Mouse (Mus musculus) embryonic facial prominence, embryonic 11.5 days (tissue): ENCODE results near the gene Abhd16a. TPM values are rescaled to one million over a fixed set of nuclear protein-coding genes. Genes with fewer than 3 reads are reported as not detected.

Experiments
- ATAC-seq: fragments of 200-750 bp; cut with Nextera tagmentation; replicated peaks from 2 replicates; pipeline ENCODE4 v1.8.0; 2017; ENCODE audit warnings: low read depth; ENCODE audit not compliant: insufficient number of reproducible peaks, low FRiP score, low TSS enrichment
- DNase-seq: peaks from one replicate; pipeline ENCODE4 v3.0.0-alpha.2; 2015; ENCODE audit warnings: low spot score
- H3K27ac ChIP-seq: fragments of 300-500 bp; sonication (generic); replicated peaks from 2 replicates; pipeline ENCODE4 v1.5.1; 2014; ENCODE audit warnings: mild to moderate bottlenecking, low read depth, low read length, control low read depth
- H3K27me3 ChIP-seq: fragments of 300-500 bp; sonication (generic); 2 replicates; pipeline ENCODE4 v1.6.1; 2014; ENCODE audit warnings: mild to moderate bottlenecking, low read length, moderate library complexity, mixed read lengths; ENCODE audit not compliant: control insufficient read depth, insufficient read depth
- H3K36me3 ChIP-seq: fragments of 300-500 bp; sonication (generic); replicated peaks from 2 replicates; pipeline ENCODE4 v1.6.1; 2014; ENCODE audit warnings: low read depth, mild to moderate bottlenecking, low read length, moderate library complexity, mixed read lengths; ENCODE audit not compliant: control insufficient read depth, insufficient read depth
- H3K4me1 ChIP-seq: fragments of 300-500 bp; sonication (generic); 2 replicates; pipeline ENCODE4 v1.6.1; 2014; ENCODE audit warnings: low read length, mixed read lengths; ENCODE audit not compliant: control insufficient read depth, insufficient read depth
- H3K4me2 ChIP-seq: fragments of 300-500 bp; sonication (generic); 2 replicates; pipeline ENCODE4 v1.6.1; 2014; ENCODE audit warnings: low read depth, mild to moderate bottlenecking, control low read depth, low read length, moderate library complexity
- H3K4me3 ChIP-seq: fragments of 300-500 bp; sonication (generic); 2 replicates; pipeline ENCODE4 v1.5.1; 2014; ENCODE audit warnings: low read depth, low read length, control low read depth
- H3K9ac ChIP-seq: fragments of 300-500 bp; sonication (generic); replicated peaks from 2 replicates; pipeline ENCODE4 v1.6.1; 2014; ENCODE audit warnings: mild to moderate bottlenecking, control low read depth, low read length
- H3K9me3 ChIP-seq: fragments of 300-500 bp; sonication (generic); replicated peaks from 2 replicates; pipeline ENCODE4 v1.6.1; 2016; ENCODE audit warnings: mild to moderate bottlenecking, low read length, inconsistent platforms, mixed read lengths; ENCODE audit not compliant: control insufficient read depth
- WGBS: fragments of 180-500 bp; shearing (Covaris S2); extraction: QIAGEN DNeasy Blood & Tissue Kit; methylation state at CpG from one replicate; pipeline ENCODE4 v1.1.7; 2014; 5-methylcytosine and 5-hydroxymethylcytosine counted together
- polyA plus RNA-seq: library from polyadenylated mRNA; unstranded; fragments of >200 nt; fragmentation: Nextera tagmentation; extraction: Ambion mirVana; gene quantifications from 2 replicates; pipeline ENCODE4 v1.2.1, GENCODE M21; 2014

Abhd16a gene
- polyA plus RNA-seq, 1 experiment from 2014 or later = 38.5 TPM

- Histone ChIP-seq H3K4me2 (no peak overlapping the region), H3K27ac (no peak overlapping the region), H3K27me3 (no peaks in the 10 kb centered on the region), H3K4me3 (no peak overlapping the region), H3K9ac (no peak overlapping the region), H3K36me3 (peaks cover 9% of the 10 kb centered on the region), H3K4me1 (no peaks in the 10 kb centered on the region), H3K9me3 (no peaks in the 10 kb centered on the region)
- DNase-seq (no peak), ATAC-seq (no peak)
- WGBS = 83% methylated on average over 12 of the region's 12 CpGs
Measured at GRCm38 (mm10) chr17:35097164-35097655, 8.1 kb downstream of the Abhd16a start.

GRCm38 (mm10) chr17:35100196-35100765 is 11.2 kb downstream of the Abhd16a start:
- peaks cover 6% of the 10 kb centered on the region for H3K36me3 ChIP-seq
- 85% methylated on average over 10 of the region's 10 CpGs for WGBS
- H3K27me3 ChIP-seq = no peaks in the 10 kb centered on the region

GRCm38 (mm10) chr17:35101161-35101560 is 12.1 kb downstream of the Abhd16a start:
- H3K9ac ChIP-seq = no peak overlapping the region
- no peak for DNase-seq
- H3K4me1 ChIP-seq = no peaks in the 10 kb centered on the region
- H3K9me3 ChIP-seq = no peaks in the 10 kb centered on the region
- H3K27me3 ChIP-seq = no peaks in the 10 kb centered on the region
- WGBS = 92% methylated on average over 11 of the region's 11 CpGs
- H3K4me3 ChIP-seq = no peak overlapping the region
- no peak overlapping the region for H3K27ac ChIP-seq
- peaks cover 6% of the 10 kb centered on the region for H3K36me3 ChIP-seq
- no peak for ATAC-seq
- H3K4me2 ChIP-seq = no peak overlapping the region

More at GRCm38 (mm10) chr17:35100196-35100765, 11.2 kb downstream of the Abhd16a start:
- Histone ChIP-seq H3K4me2 (no peak overlapping the region), H3K9me3 (no peaks in the 10 kb centered on the region), H3K27ac (no peak overlapping the region), H3K9ac (no peak overlapping the region), H3K4me3 (no peak overlapping the region), H3K4me1 (no peaks in the 10 kb centered on the region)
- ATAC-seq = no peak
- DNase-seq = no peak

- Histone ChIP-seq H3K36me3 (peaks cover 4% of the 10 kb centered on the region; the same call in 1 of the 2 replicates), H3K27ac (no peak overlapping the region), H3K4me2 (no peak overlapping the region), H3K9me3 (no peaks in the 10 kb centered on the region), H3K9ac (no peak overlapping the region), H3K4me1 (no peaks in the 10 kb centered on the region), H3K4me3 (no peak overlapping the region), H3K27me3 (no peaks in the 10 kb centered on the region)
- ATAC-seq (no peak), DNase-seq (no peak)
- 72% methylated on average over 8 of the region's 8 CpGs for WGBS
Measured at GRCm38 (mm10) chr17:35102299-35102698, 13.2 kb downstream of the Abhd16a start.

GRCm38 (mm10) chr17:35103221-35103690 is 14.2 kb downstream of the Abhd16a start:
- no peak overlapping the region for H3K9ac ChIP-seq
- peaks cover 4% of the 10 kb centered on the region; the same call in 1 of the 2 replicates for H3K36me3 ChIP-seq
- H3K4me3 ChIP-seq = no peak overlapping the region
- ATAC-seq (no peak), DNase-seq (no peak)
- no peaks in the 10 kb centered on the region for H3K27me3 ChIP-seq
- H3K27ac ChIP-seq = no peak overlapping the region
- WGBS = 69% methylated on average over 6 of the region's 6 CpGs
- no peaks in the 10 kb centered on the region for H3K4me1 ChIP-seq
- H3K9me3 ChIP-seq = no peaks in the 10 kb centered on the region
- no peak overlapping the region for H3K4me2 ChIP-seq

- Histone ChIP-seq H3K27ac (no peak overlapping the region), H3K36me3 (peaks cover 4% of the 10 kb centered on the region; the same call in 1 of the 2 replicates), H3K4me3 (no peak overlapping the region), H3K9ac (no peak overlapping the region), H3K4me2 (no peak overlapping the region), H3K9me3 (no peaks in the 10 kb centered on the region), H3K4me1 (no peaks in the 10 kb centered on the region), H3K27me3 (no peaks in the 10 kb centered on the region)
- 91% methylated on average over 7 of the region's 7 CpGs for WGBS
- ATAC-seq (no peak), DNase-seq (no peak)
Measured at GRCm38 (mm10) chr17:35104079-35104478, 15.0 kb downstream of the Abhd16a start.

GRCm38 (mm10) chr17:35104754-35105153 is 15.7 kb downstream of the Abhd16a start:
- Histone ChIP-seq H3K4me1 (no peaks in the 10 kb centered on the region), H3K4me2 (no peak overlapping the region), H3K36me3 (peaks cover 2% of the 10 kb centered on the region; the same call in 1 of the 2 replicates), H3K27ac (no peak overlapping the region), H3K9me3 (no peaks in the 10 kb centered on the region), H3K4me3 (no peak overlapping the region), H3K27me3 (no peaks in the 10 kb centered on the region), H3K9ac (no peak overlapping the region)
- ATAC-seq = no peak
- WGBS = 83% methylated on average over 6 of the region's 6 CpGs
- DNase-seq = no peak

- no peak for ATAC-seq
- peak; percentile 48 for DNase-seq
- H3K27ac ChIP-seq = no peak overlapping the region
- H3K4me2 ChIP-seq = peak overlapping the region; percentile 19
- H3K4me1 ChIP-seq = no peaks in the 10 kb centered on the region
- WGBS = 22% methylated on average over 13 of the region's 13 CpGs
- no peaks in the 10 kb centered on the region for H3K27me3 ChIP-seq
- no peak overlapping the region for H3K4me3 ChIP-seq
- peak overlapping the region; percentile 54 for H3K9ac ChIP-seq
- no peaks in the 10 kb centered on the region for H3K9me3 ChIP-seq
- H3K36me3 ChIP-seq = peaks cover 2% of the 10 kb centered on the region; the same call in 1 of the 2 replicates
Measured at GRCm38 (mm10) chr17:35105740-35106389, 16.8 kb downstream of the Abhd16a start.
